Comparison of ENCODE assay signal across 19 mouse cellular contexts in the genomic region with DNA sequence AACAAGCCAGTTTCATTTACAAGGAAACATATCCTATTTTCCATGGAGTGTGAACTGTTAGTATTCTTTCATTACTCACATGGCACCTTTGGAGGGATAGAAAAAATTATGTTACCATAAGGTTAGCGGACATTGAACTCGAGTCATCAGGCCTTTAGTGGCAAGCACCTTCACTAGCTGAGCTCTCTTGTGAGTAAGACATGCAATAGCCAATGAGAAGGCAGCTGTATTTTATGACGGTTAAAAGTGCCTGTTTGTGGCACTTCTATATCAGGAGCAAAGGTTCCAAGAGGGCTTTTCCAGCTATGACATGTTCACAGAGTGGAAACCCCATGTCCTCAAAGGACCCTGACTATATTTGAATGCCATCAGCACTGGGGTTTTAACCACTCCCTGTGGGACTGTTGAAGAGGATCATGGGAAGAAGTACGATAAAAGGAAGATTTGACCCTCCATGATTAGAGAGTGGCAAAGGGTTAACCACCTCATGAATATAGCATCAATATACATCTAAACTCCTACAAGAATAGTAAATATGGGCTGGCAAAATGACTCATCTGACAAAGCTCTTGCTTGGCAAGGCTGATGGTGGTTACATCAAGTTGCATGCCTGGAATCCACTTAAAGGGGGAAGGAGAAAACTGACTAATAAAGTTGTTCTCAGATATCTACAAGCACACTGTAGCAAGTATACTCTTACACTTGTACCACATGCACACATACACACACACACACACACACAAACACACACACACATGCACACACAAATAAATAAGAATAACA.
"Had no signal": no experiment of that assay in that cellular context is flagged by ENCODE, and none has a peak within 500 bp of the region (broad histone marks: within the 10 kb centered on the region; RNA-seq: fewer than 3 reads in every experiment).

No protein-coding gene starts in this region.

- ATAC-seq: midbrain, embryonic 16.5 days had no signal

- H3K9me3 ChIP-seq: limb, embryonic 10.5 days; limb, embryonic 13.5 days; liver, embryonic 13.5 days; midbrain, embryonic 12.5 days; neural tube, embryonic 12.5 days; neural tube, embryonic 15.5 days; stomach, embryonic 15.5 days had no signal

- H3K4me1 ChIP-seq: limb, embryonic 10.5 days; liver, embryonic 13.5 days; midbrain, embryonic 12.5 days; neural tube, embryonic 12.5 days; neural tube, embryonic 15.5 days; stomach, embryonic 15.5 days had no signal

- DNase-seq: kidney, postnatal 25 days; layer of hippocampus, adult 9-11 months; liver, embryonic 13.5 days; lung, adult 2 months; lung, postnatal 14 days; lung, postnatal 4 days; right cerebral cortex, adult 18-20 months; right cerebral cortex, postnatal 25 days; spleen, adult 18-20 months; thymus, postnatal 36 days had no signal

- H3K4me2 ChIP-seq: limb, embryonic 13.5 days; liver, embryonic 13.5 days; midbrain, embryonic 12.5 days; neural tube, embryonic 12.5 days; neural tube, embryonic 15.5 days; stomach, embryonic 15.5 days had no signal

- H3K27ac ChIP-seq: kidney, postnatal 0 days; layer of hippocampus, adult 2 months; limb, embryonic 10.5 days; limb, embryonic 13.5 days; liver, embryonic 13.5 days; midbrain, embryonic 12.5 days; neural tube, embryonic 12.5 days; neural tube, embryonic 15.5 days; stomach, embryonic 15.5 days had no signal

- H3K27me3 ChIP-seq: limb, embryonic 13.5 days; liver, embryonic 13.5 days; midbrain, embryonic 12.5 days; neural tube, embryonic 12.5 days; neural tube, embryonic 15.5 days; stomach, embryonic 15.5 days had no signal

- H3K9ac ChIP-seq: limb, embryonic 13.5 days; liver, embryonic 13.5 days; midbrain, embryonic 12.5 days; neural tube, embryonic 12.5 days; neural tube, embryonic 15.5 days; stomach, embryonic 15.5 days had no signal

- H3K36me3 ChIP-seq: limb, embryonic 10.5 days; limb, embryonic 13.5 days; liver, embryonic 13.5 days; midbrain, embryonic 12.5 days; neural tube, embryonic 12.5 days; neural tube, embryonic 15.5 days; stomach, embryonic 15.5 days had no signal

- H3K4me3 ChIP-seq: layer of hippocampus, adult 2 months; limb, embryonic 10.5 days; limb, embryonic 13.5 days; liver, embryonic 13.5 days; midbrain, embryonic 12.5 days; neural tube, embryonic 12.5 days; neural tube, embryonic 15.5 days; stomach, embryonic 15.5 days had no signal
